Mouse (Mus musculus): Measurements from ENCODE around the gene Sesn3. TPM values are rescaled to one million over a fixed set of nuclear protein-coding genes. Genes with fewer than 3 reads are reported as not detected.

Sesn3 gene
- polyA plus RNA-seq, 1 experiment from 2014 or later, result 16.3 TPM

DNA sequence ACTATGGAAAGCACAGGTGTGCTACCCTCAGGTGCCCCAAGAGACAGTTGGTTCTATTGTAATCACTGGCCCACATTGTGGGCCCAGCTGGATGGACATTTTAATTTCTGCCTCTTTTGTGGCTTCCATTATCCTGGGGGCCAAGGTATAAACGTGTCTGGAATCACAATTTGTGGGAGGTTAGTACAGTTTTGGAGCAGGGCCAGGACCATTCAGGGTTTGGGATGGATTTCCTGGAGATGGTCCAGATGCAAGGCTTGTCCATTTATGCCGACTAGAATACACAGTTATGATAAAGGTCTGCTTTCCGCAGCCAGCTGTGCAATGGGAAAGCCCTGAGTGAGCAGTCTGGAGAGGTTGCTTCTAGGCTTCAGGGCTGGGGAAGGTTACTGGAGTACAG, 13.7 kb upstream of the Sesn3 start:
- Histone ChIP-seq H3K4me1 (replicated peaks) (peaks cover 4% of the 10 kb centered on the region; the same call in 1 of the 2 replicates), H3K4me2 (replicated peaks) (no peak overlapping the region), H3K9me3 (no peaks in the 10 kb centered on the region), H3K9ac (no peak overlapping the region), H3K36me3 (no peaks in the 10 kb centered on the region), H3K27me3 (replicated peaks) (no peaks in the 10 kb centered on the region), H3K27ac (0 out of 2 replicates have a peak overlapping the region, but pooled peaks have one; percentile 17), H3K4me3 (replicated peaks) (no peak overlapping the region)
- WGBS, result 36% methylated on average over 3 of the region's 3 CpGs
- peak; percentile 55 for ATAC-seq

DNA sequence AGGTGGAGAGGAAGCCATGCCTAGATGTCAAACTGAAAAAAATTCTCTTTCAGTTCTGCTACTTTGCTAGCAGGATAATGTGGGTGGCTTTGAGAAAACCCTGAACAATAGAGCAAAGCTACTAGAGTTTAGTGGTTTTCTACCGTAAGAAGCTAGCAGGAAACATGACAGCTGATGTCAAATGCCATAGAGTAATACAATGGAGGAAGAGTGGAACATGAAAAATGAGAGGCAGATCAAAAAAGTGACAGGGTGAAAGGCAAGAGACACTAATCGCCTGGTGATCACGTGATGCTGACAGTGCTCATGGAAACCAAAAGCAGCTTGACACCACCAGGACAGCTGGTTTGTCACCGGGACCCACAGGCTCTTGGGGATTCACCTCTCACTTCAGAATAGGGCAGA, 12.3 kb upstream of the Sesn3 start:
- Histone ChIP-seq H3K4me1 (replicated peaks) (peaks cover 4% of the 10 kb centered on the region; the same call in 1 of the 2 replicates), H3K4me3 (replicated peaks) (no peak overlapping the region), H3K9ac (no peak overlapping the region), H3K27me3 (replicated peaks) (no peaks in the 10 kb centered on the region), H3K4me2 (replicated peaks) (no peak overlapping the region), H3K27ac (no peak overlapping the region), H3K36me3 (no peaks in the 10 kb centered on the region), H3K9me3 (no peaks in the 10 kb centered on the region)
- ATAC-seq, result no peak
- 75% methylated on average over 4 of the region's 4 CpGs for WGBS

DNA sequence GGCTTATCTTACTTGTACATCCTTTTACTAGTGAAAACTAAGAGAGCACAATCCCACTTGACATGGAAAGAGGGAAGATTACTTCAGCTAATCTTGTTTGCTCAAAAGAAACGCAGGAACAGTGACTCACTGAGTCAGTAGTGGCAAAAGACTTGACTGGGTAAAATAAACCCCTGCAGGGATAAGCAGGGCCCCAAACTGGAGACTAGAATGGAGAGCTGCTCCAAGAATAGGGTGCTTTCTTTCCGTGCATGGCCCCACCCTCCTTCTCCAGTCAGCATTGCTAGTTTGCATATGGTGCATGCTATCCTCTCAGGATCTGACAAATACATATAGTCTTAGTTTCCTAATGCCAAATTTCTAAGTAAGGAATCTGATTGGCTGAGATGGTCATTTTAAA, 8.4 kb upstream of the Sesn3 start:
- Histone ChIP-seq H3K27me3 (replicated peaks) (no peaks in the 10 kb centered on the region), H3K4me1 (replicated peaks) (peaks cover 1% of the 10 kb centered on the region; the same call in 1 of the 2 replicates), H3K9me3 (no peaks in the 10 kb centered on the region), H3K27ac (no peak overlapping the region), H3K9ac (no peak overlapping the region), H3K36me3 (no peaks in the 10 kb centered on the region), H3K4me2 (replicated peaks) (no peak overlapping the region), H3K4me3 (replicated peaks) (no peak overlapping the region)
- WGBS, result 27% methylated on average over 2 of the region's 2 CpGs
- no peak for ATAC-seq

DNA sequence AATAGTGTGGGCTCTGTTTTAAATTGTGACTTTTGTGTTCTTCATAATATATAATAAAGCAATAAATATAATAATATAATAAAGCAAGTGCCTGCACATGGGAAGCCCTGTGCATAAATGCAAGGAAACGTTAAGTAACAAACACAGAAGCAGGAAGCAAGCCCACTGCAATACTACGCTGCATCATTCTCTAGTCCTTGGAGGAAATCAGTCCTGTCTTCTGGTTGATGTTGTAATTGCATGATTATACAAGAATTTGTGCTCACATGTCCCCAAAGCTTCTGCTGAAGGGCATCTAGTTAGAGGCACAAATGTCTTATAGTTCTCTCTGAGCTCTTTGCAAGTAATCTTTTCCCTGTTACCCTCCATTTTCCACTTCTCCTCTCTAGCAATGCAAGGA, 6.3 kb upstream of the Sesn3 start:
- no peak overlapping the region for H3K4me2 ChIP-seq (replicated peaks)
- H3K4me3 ChIP-seq (replicated peaks), result no peak overlapping the region
- no peaks in the 10 kb centered on the region for H3K9me3 ChIP-seq
- ATAC-seq, result no peak
- H3K9ac ChIP-seq, result no peak overlapping the region
- no peaks in the 10 kb centered on the region for H3K4me1 ChIP-seq (replicated peaks)
- no peaks in the 10 kb centered on the region for H3K36me3 ChIP-seq
- H3K27me3 ChIP-seq (replicated peaks), result no peaks in the 10 kb centered on the region
- WGBS, result 75% methylated on average over 2 of the region's 2 CpGs
- no peak overlapping the region for H3K27ac ChIP-seq

DNA sequence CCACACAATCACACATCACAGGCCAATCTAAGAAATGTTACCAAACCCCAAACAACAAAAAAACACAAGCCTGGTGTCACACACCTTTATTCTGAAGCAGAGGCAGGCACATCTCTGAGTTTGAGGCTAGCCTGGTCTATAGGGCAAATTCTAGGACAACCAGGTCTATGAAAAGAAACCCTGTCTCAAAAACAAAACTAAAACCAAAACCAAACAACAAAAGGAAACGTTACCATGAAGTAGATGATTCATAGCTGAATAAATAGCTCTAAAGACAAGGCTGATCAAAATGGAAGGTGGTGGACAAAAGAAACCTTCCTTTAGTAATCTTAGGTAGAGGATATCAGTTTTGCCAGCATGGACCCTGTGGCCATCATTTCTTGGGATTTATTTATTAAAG, 1.9 kb upstream of the Sesn3 start:
- no peak for ATAC-seq
- WGBS, result 74% methylated on average over 1 of the region's 1 CpGs
- Histone ChIP-seq H3K9ac (no peak overlapping the region), H3K4me1 (replicated peaks) (0 out of 2 replicates have a peak, but pooled peaks cover 7% of the 10 kb centered on the region), H3K4me3 (replicated peaks) (no peak overlapping the region), H3K9me3 (no peaks in the 10 kb centered on the region), H3K4me2 (replicated peaks) (no peak overlapping the region), H3K36me3 (no peaks in the 10 kb centered on the region), H3K27me3 (replicated peaks) (no peaks in the 10 kb centered on the region), H3K27ac (no peak overlapping the region)

DNA sequence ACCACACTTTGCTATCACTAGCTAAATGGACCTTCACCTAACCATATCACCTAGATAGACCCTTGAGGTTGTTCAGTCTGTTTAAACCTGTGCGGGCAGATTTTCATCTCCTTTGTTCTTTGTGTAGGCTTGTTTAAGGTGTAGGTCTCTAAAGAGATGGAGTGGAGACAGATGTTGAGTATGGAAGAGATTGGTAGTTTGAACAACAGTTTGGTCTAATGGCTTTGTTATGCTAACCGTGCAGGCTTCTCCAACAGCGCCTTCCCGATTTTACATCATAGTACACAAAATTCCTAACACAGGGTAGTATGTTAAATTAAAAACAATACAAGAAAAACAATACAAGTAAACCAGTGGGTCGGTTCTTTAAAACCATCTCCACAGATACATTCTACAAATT, 281 bp upstream of the Sesn3 start:
- 41% methylated on average over 5 of the region's 5 CpGs for WGBS
- H3K9ac ChIP-seq, result 0 out of 2 replicates have a peak overlapping the region, but pooled peaks have one; percentile 42

DNA sequence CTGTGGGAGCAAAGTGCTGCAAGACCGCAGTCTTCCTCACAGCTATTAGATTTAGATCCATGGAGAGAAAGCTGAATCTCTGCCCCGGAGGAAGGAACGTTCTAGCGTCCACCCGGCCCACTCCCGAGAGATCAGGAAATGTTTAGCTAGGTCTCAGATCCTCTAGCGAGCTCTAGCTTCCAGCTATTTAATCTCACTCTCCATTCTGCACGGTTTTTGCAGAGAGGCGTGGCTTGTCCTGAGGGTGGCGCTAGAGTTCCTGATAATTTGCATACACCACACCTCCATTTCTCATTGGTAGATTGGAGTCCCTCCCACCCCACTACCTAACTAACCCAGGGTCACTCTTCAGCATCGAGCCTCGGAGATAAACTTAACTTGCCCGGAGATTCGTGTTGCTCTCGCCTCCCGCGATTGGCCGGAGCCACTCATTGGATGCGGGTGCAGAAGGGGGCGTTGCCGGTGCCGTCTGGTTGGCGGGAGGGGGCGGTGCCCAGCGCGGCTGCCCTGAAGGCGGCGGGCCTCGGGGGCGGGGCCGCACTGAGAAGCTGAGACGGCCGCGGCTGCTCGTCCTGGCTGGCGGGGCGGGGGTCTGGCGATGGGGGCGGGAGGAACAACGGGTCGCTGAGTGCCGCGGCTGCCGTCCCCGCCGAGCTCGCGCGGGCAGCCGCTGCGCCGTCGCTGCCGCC, 1.1 kb downstream of the Sesn3 start:
- H3K4me3 ChIP-seq (replicated peaks), result peak overlapping the region; percentile 95
- peak overlapping the region; percentile 86 for H3K9ac ChIP-seq
- peak overlapping the region; percentile 95 for H3K27ac ChIP-seq
- H3K9me3 ChIP-seq, result no peaks in the 10 kb centered on the region
- 0 out of 2 replicates have a peak, but pooled peaks cover 7% of the 10 kb centered on the region for H3K4me1 ChIP-seq (replicated peaks)
- under 1% methylated on average over 53 of the region's 54 CpGs for WGBS
- no peaks in the 10 kb centered on the region for H3K36me3 ChIP-seq
- peak; percentile 98 for ATAC-seq
- peak overlapping the region; percentile 69 for H3K4me2 ChIP-seq (replicated peaks)
- H3K27me3 ChIP-seq (replicated peaks), result no peaks in the 10 kb centered on the region

More for the DNA sequence above, 281 bp upstream of the Sesn3 start:
- Histone ChIP-seq H3K4me2 (replicated peaks) (peak overlapping the region; percentile 69), H3K4me3 (replicated peaks) (0 out of 2 replicates have a peak overlapping the region, but pooled peaks have one; percentile 28), H3K9me3 (no peaks in the 10 kb centered on the region), H3K27me3 (replicated peaks) (no peaks in the 10 kb centered on the region), H3K36me3 (no peaks in the 10 kb centered on the region), H3K27ac (peak overlapping the region; percentile 91; the same call in 1 of the 2 replicates), H3K4me1 (replicated peaks) (0 out of 2 replicates have a peak, but pooled peaks cover 7% of the 10 kb centered on the region)
- no peak for ATAC-seq

DNA sequence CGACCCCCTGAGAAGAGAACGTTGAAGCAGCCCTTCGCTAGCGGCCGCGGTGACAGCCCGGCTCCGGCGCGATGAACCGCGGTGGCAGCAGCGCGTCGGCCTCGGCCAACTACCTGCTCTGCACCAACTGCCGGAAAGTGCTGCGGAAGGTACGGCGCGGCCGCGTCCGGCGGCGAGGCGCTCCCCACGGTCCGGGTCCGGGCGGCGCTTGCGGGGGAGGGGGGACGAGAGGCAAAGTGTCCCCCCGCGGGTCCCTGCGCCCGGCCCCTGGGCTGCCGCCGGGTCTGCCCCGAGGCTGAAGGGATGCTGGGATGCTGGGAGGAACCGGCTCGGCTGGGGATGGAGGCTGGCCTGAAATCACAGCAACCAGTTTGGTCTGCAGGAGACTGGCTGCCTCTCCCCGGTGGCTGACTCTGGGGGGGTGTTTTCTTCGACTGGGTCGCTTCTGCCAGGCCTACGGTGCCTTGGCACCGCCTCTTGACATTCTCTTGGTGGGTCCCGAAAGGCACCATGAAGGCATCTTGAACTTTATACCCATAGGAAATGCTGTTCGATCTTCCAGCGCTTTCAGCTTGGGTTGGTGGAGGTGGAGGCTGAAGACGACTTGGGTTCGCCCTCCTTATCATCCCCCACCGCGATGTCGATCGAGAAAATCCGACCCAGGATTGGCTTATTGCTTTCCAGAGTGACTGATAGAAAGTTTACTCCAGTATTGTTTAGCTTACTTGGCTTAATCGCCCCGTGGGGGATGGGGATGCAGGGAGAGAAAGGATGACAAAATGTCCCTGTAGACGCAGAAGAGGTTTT, 1.8 kb downstream of the Sesn3 start:
- peak overlapping the region; percentile 86 for H3K9ac ChIP-seq
- H3K9me3 ChIP-seq, result no peaks in the 10 kb centered on the region
- H3K4me2 ChIP-seq (replicated peaks), result peak overlapping the region; percentile 69
- peak; percentile 60 for ATAC-seq
- H3K4me3 ChIP-seq (replicated peaks), result peak overlapping the region; percentile 95
- H3K36me3 ChIP-seq, result no peaks in the 10 kb centered on the region
- WGBS, result under 1% methylated on average over 61 of the region's 61 CpGs
- no peaks in the 10 kb centered on the region for H3K27me3 ChIP-seq (replicated peaks)
- H3K4me1 ChIP-seq (replicated peaks), result 0 out of 2 replicates have a peak, but pooled peaks cover 7% of the 10 kb centered on the region
- peak overlapping the region; percentile 95 for H3K27ac ChIP-seq

DNA sequence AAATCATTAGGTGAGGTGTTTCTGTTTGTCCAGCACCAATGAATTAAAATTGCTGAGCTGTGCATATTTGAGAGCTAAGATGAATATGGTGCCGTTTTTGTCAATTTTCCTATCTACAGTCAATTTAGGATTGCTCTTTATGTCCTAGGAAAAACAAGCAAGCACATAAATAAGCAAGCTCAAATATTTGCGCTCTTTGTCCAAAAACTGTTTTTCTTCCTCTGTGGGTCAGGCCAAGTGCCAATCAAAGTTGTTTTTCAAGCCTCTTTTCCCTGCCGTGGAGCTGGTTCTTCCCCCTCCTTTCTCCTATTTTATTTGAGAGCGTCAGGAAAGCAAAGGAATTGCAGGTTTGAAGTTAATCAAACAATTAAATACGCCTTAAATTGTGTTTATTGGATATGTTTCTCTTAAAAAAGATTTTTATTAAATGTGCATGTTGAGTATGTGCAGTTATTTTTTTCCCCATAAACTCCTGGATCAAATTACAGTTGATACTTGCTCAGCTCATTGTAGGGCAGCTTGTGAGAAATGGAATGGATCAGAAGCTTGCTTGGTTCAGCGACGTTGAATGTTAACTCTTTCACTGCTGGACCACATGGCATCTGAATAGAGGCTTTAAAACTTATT, 2.6 kb downstream of the Sesn3 start:
- H3K4me2 ChIP-seq (replicated peaks), result peak overlapping the region; percentile 69
- peak overlapping the region; percentile 86; the same call in 1 of the 2 replicates for H3K9ac ChIP-seq
- H3K4me1 ChIP-seq (replicated peaks), result 0 out of 2 replicates have a peak, but pooled peaks cover 7% of the 10 kb centered on the region
- under 1% methylated on average over 7 of the region's 7 CpGs for WGBS
- H3K36me3 ChIP-seq, result no peaks in the 10 kb centered on the region
- ATAC-seq, result no peak
- H3K4me3 ChIP-seq (replicated peaks), result peak overlapping the region; percentile 95
- no peaks in the 10 kb centered on the region for H3K27me3 ChIP-seq (replicated peaks)
- H3K9me3 ChIP-seq, result no peaks in the 10 kb centered on the region
- H3K27ac ChIP-seq, result peak overlapping the region; percentile 28; the same call in 1 of the 2 replicates

DNA sequence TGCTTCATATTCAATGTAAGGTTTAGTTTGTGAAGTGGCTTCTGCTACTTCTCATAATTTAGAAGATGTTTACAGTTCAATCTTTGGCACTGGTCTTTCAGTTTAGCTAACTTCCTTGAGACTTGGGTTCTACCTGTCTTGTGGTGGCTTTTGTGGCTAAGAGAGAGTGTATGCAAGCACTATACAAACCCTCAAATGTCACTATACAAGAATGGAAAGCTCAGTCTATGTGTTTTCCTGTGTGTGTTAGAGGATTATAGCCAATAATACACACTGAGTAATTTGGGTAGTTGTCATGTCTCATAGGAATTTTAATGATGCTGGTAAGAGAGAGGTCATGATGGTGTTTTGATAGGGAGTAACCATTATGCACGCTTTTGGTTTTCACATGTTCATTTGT, 5.8 kb downstream of the Sesn3 start:
- WGBS, result 68% methylated on average over 1 of the region's 1 CpGs
- no peak overlapping the region for H3K4me3 ChIP-seq (replicated peaks)
- no peak for ATAC-seq

DNA sequence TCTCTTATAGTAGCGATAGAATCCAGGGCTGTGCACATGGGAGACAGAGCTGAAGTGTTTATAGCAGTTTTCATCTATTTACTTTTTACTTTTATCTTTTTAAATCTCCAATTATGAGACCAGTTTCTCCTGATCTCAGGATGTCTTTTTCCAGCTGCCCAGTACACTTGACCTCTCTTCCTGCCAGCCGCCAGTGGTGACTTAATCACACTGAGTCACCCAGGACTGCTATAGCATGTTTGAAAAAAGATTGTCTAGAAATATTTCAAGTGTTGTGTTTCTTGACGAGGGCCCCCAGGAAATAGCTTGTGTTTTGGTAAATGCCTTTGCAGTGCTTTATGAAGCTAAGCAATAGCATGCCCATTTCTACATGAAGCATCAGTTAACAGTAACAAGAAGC, 10.2 kb downstream of the Sesn3 start:
- no peak for ATAC-seq
- Histone ChIP-seq H3K4me1 (replicated peaks) (peaks cover 6% of the 10 kb centered on the region; the same call in 1 of the 2 replicates), H3K4me3 (replicated peaks) (no peak overlapping the region), H3K27me3 (replicated peaks) (no peaks in the 10 kb centered on the region), H3K9ac (no peak overlapping the region), H3K36me3 (no peaks in the 10 kb centered on the region), H3K27ac (no peak overlapping the region), H3K4me2 (replicated peaks) (no peak overlapping the region), H3K9me3 (no peaks in the 10 kb centered on the region)
- WGBS, result 31% methylated on average over 3 of the region's 3 CpGs

More for the DNA sequence above, 5.8 kb downstream of the Sesn3 start:
- Histone ChIP-seq H3K36me3 (no peaks in the 10 kb centered on the region), H3K9ac (no peak overlapping the region), H3K27ac (no peak overlapping the region), H3K4me1 (replicated peaks) (peaks cover 6% of the 10 kb centered on the region; the same call in 1 of the 2 replicates), H3K4me2 (replicated peaks) (no peak overlapping the region), H3K9me3 (no peaks in the 10 kb centered on the region), H3K27me3 (replicated peaks) (no peaks in the 10 kb centered on the region)

DNA sequence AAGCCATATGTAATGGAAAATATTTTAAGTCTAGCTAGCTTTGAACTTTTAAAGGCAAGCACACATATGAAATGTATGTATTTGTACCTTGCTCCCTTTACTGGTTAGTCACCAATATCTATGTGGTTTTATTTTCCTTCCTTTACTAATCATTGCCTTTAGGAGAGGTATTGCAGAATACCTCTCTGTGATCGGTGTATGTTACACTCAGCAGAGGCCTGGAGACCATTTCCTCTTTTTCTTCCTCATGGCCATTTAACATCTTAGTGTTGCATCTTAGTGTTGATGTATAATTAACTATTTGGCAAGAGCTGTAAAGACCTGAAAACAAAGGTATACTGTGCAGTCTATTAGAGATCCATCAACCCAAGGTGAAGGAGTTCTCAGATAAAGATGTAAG, 12.4 kb downstream of the Sesn3 start:
- no peak overlapping the region for H3K27ac ChIP-seq
- no peak overlapping the region for H3K4me2 ChIP-seq (replicated peaks)
- H3K36me3 ChIP-seq, result no peaks in the 10 kb centered on the region
- H3K9ac ChIP-seq, result no peak overlapping the region
- whole genome bisulfite sequencing, result 94% methylated on average over 1 of the region's 1 CpGs
- H3K27me3 ChIP-seq (replicated peaks), result no peaks in the 10 kb centered on the region
- H3K9me3 ChIP-seq, result no peaks in the 10 kb centered on the region
- ATAC-seq, result no peak
- H3K4me1 ChIP-seq (replicated peaks), result peaks cover 6% of the 10 kb centered on the region; the same call in 1 of the 2 replicates
- H3K4me3 ChIP-seq (replicated peaks), result no peak overlapping the region
